Mouse (Mus musculus) lung, embryonic 14.5 days (tissue): ENCODE data around the gene Prkcz. TPM values are rescaled to one million over a fixed set of nuclear protein-coding genes. Genes with fewer than 3 reads are reported as not detected.

ENCODE experiments used
- ATAC-seq: fragments of 200-750 bp; cut with Nextera tagmentation; 2 replicates; pipeline ENCODE4 v1.8.0; 2017; ENCODE audit warnings: mild to moderate bottlenecking, moderate TSS enrichment, moderate library complexity; ENCODE audit not compliant: insufficient read depth
- DNase-seq: peaks from one replicate; pipeline ENCODE4 v3.0.0-alpha.2; 2015
- H3K27ac ChIP-seq: fragments of 300-500 bp; sonication (generic); 2 replicates; pipeline ENCODE4 v1.5.1; 2014; ENCODE audit warnings: low read depth, mild to moderate bottlenecking, moderate library complexity
- H3K27me3 ChIP-seq: fragments of 300-500 bp; sonication (generic); 2 replicates; pipeline ENCODE4 v1.6.1; 2014; ENCODE audit warnings: low read length, control low read depth; ENCODE audit not compliant: insufficient read depth
- H3K36me3 ChIP-seq: fragments of 300-500 bp; sonication (generic); 2 replicates; pipeline ENCODE4 v1.6.1; 2014; ENCODE audit warnings: control low read depth; ENCODE audit not compliant: insufficient read depth
- H3K4me1 ChIP-seq: fragments of 300-500 bp; sonication (generic); 2 replicates; pipeline ENCODE4 v1.6.1; 2014; ENCODE audit warnings: antibody characterized with exemption, control low read depth; ENCODE audit not compliant: insufficient read depth
- H3K4me2 ChIP-seq: fragments of 300-500 bp; sonication (generic); 2 replicates; pipeline ENCODE4 v1.6.1; 2014; ENCODE audit warnings: mild to moderate bottlenecking
- H3K4me3 ChIP-seq: fragments of 300-500 bp; sonication (generic); 2 replicates; pipeline ENCODE4 v1.5.1; 2014; ENCODE audit warnings: low read depth, low read length
- H3K9ac ChIP-seq: fragments of 300-500 bp; sonication (generic); 2 replicates; pipeline ENCODE4 v1.6.1; 2014
- H3K9me3 ChIP-seq: fragments of 300-500 bp; sonication (generic); 2 replicates; pipeline ENCODE4 v1.6.1; 2016; ENCODE audit warnings: low read depth, low read length, control low read depth
- CTCF ChIP-seq: IDR thresholded peaks from 2 replicates; pipeline ENCODE4 v1.5.1; 2016; ENCODE audit warnings: antibody characterized with exemption, low read depth
- WGBS: fragments of 180-500 bp; shearing (Covaris S2); extraction: QIAGEN DNeasy Blood & Tissue Kit; methylation state at CpG from one replicate; pipeline ENCODE4 v1.1.7; 2014; 5-methylcytosine and 5-hydroxymethylcytosine counted together
- polyA plus RNA-seq: library from polyadenylated mRNA; unstranded; fragments of >200 nt; fragmentation: Nextera tagmentation; extraction: Ambion mirVana; gene quantifications from 2 replicates; pipeline ENCODE4 v1.2.1, GENCODE M21; 2014

Gene Prkcz
- polyA plus RNA-seq, 1 experiment from 2014 or later: 12.7 TPM

- Histone ChIP-seq H3K9me3 (no peaks in the 10 kb centered on the region), H3K36me3 (0 out of 2 replicates have a peak, but pooled peaks cover 4% of the 10 kb centered on the region), H3K27me3 (no peaks in the 10 kb centered on the region), H3K4me2 (peak overlapping the region; percentile 99), H3K27ac (peak overlapping the region; percentile 97), H3K4me1 (peaks cover 18% of the 10 kb centered on the region), H3K9ac (peak overlapping the region; percentile 77), H3K4me3 (peak overlapping the region; percentile 32)
- ATAC-seq (no peak), DNase-seq (no peak)
- no peak for TF ChIP-seq CTCF
- 30% methylated on average over 20 of the region's 20 CpGs for WGBS
Observed at GRCm38 (mm10) chr4:155223594-155224528, 137.3 kb downstream of the Prkcz start.

GRCm38 (mm10) chr4:155222841-155223593, 138.1 kb downstream of the Prkcz start:
- TF ChIP-seq CTCF: no peak
- Histone ChIP-seq H3K36me3 (0 out of 2 replicates have a peak, but pooled peaks cover 10% of the 10 kb centered on the region), H3K4me1 (peaks cover 26% of the 10 kb centered on the region), H3K4me3 (peak overlapping the region; percentile 32), H3K4me2 (peak overlapping the region; percentile 99), H3K27ac (peak overlapping the region; percentile 97), H3K9me3 (no peaks in the 10 kb centered on the region), H3K9ac (peak overlapping the region; percentile 95), H3K27me3 (no peaks in the 10 kb centered on the region)
- ATAC-seq: peak; percentile 99
- under 1% methylated on average over 79 of the region's 116 CpGs for WGBS
- peak; percentile 99 for DNase-seq

- Histone ChIP-seq H3K9me3 (no peaks in the 10 kb centered on the region), H3K9ac (peak within 1 kb of the TSS; percentile 95), H3K4me2 (peak within 1 kb of the TSS; percentile 99), H3K4me1 (peaks cover 32% of the 10 kb centered on the region), H3K27me3 (no peaks in the 10 kb centered on the region), H3K27ac (peak within 1 kb of the TSS; percentile 97), H3K36me3 (0 out of 2 replicates have a peak, but pooled peaks cover 15% of the 10 kb centered on the region), H3K4me3 (peak within 1 kb of the TSS; percentile 91)
- no peak for DNase-seq
- ATAC-seq: no peak
- 2% methylated on average over 25 of the region's 63 CpGs for WGBS
- no peak for TF ChIP-seq CTCF
Observed at GRCm38 (mm10) chr4:155222552-155222840, 138.7 kb downstream of the Prkcz start, which contains the start of gene Ski. Ski (minus strand) TSS chr4:155222592.

- peak overlapping the region; percentile 91 for H3K4me3 ChIP-seq
- H3K27ac ChIP-seq: peak overlapping the region; percentile 83
- H3K4me1 ChIP-seq: peaks cover 37% of the 10 kb centered on the region
- H3K36me3 ChIP-seq: 0 out of 2 replicates have a peak, but pooled peaks cover 17% of the 10 kb centered on the region
- H3K4me2 ChIP-seq: peak overlapping the region; percentile 99
- peak; percentile 89 for DNase-seq
- WGBS: under 1% methylated on average over 93 of the region's 93 CpGs
- ATAC-seq: no peak
- no peaks in the 10 kb centered on the region for H3K27me3 ChIP-seq
- peak overlapping the region; percentile 95 for H3K9ac ChIP-seq
- H3K9me3 ChIP-seq: no peaks in the 10 kb centered on the region
- no peak for TF ChIP-seq CTCF
Observed at GRCm38 (mm10) chr4:155221599-155222551, 139.3 kb downstream of the Prkcz start.

- Histone ChIP-seq H3K4me1 (peaks cover 44% of the 10 kb centered on the region), H3K9ac (peak overlapping the region; percentile 95)
Observed at GRCm38 (mm10) chr4:155221106-155221505, 140.1 kb downstream of the Prkcz start.

More at GRCm38 (mm10) chr4:155221106-155221505, 140.1 kb downstream of the Prkcz start:
- H3K27ac ChIP-seq: peak overlapping the region; percentile 83
- TF ChIP-seq CTCF: no peak
- ATAC-seq (no peak), DNase-seq (no peak)
- H3K36me3 ChIP-seq: peaks cover 23% of the 10 kb centered on the region; the same call in 1 of the 2 replicates
- peak overlapping the region; percentile 99 for H3K4me2 ChIP-seq
- WGBS: under 1% methylated on average over 7 of the region's 7 CpGs
- H3K4me3 ChIP-seq: peak overlapping the region; percentile 91
- H3K27me3 ChIP-seq: no peaks in the 10 kb centered on the region
- no peaks in the 10 kb centered on the region for H3K9me3 ChIP-seq
